Mouse (Mus musculus) ES-Bruce4 (cell line): ENCODE results near the gene Kcna7.

Experiments
- CTCF ChIP-seq: IDR thresholded peaks from one replicate; pipeline ENCODE4 v1.8.1; 2011; ENCODE audit warnings: low read depth, low read length
- POLR2A ChIP-seq: IDR thresholded peaks from one replicate; pipeline ENCODE4 v1.8.1; 2011; ENCODE audit warnings: low read length; ENCODE audit not compliant: insufficient read depth

DNA sequence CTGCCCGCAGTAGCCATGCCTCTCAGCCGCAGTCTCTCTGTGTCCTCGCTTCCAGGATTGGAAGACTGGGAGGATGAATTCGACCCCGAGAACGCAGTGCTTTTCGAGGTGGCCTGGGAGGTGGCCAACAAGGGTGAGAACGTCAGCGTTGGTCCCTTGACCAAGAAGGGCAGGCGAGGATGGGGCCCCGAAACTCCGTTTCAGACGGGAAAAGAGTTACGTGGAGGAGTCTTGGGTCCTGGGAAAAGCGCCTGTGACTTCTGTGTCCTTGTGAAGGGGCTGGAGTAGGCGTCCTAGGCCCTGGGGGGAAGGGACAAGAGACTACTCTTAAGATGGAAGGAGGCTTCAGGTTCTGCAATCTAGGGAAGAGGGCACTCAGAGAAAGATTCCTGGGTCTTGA is 29.6 kb downstream of the Kcna7 start:
- TF ChIP-seq POLR2A (no peak), CTCF (no peak)
